Mouse (Mus musculus) hindbrain, embryonic 15.5 days (tissue): Measurements from ENCODE around the gene Npas2. TPM values are rescaled to one million over a fixed set of nuclear protein-coding genes. Genes with fewer than 3 reads are reported as not detected.

Source experiments
- ATAC-seq: fragments of 200-750 bp; cut with Nextera tagmentation; 2 replicates; pipeline ENCODE4 v1.8.0; 2017; ENCODE audit warnings: low read depth, moderate number of reproducible peaks, moderate TSS enrichment; ENCODE audit not compliant: low FRiP score
- H3K27ac ChIP-seq: fragments of 300-500 bp; sonication (generic); replicated peaks from 2 replicates; pipeline ENCODE4 v1.5.1; 2015; ENCODE audit warnings: mild to moderate bottlenecking, inconsistent platforms
- H3K27me3 ChIP-seq: fragments of 300-500 bp; sonication (generic); 2 replicates; pipeline ENCODE4 v1.6.1; 2015; ENCODE audit warnings: control low read depth, inconsistent platforms
- H3K36me3 ChIP-seq: fragments of 300-500 bp; sonication (generic); 2 replicates; pipeline ENCODE4 v1.6.1; 2015; ENCODE audit warnings: control low read depth, inconsistent platforms
- H3K4me1 ChIP-seq: fragments of 300-500 bp; sonication (generic); replicated peaks from 2 replicates; pipeline ENCODE4 v1.6.1; 2015; ENCODE audit warnings: control low read depth, inconsistent platforms
- H3K4me2 ChIP-seq: fragments of 300-500 bp; sonication (generic); 2 replicates; pipeline ENCODE4 v1.6.1; 2015; ENCODE audit warnings: moderate library complexity, mild to moderate bottlenecking, inconsistent platforms
- H3K4me3 ChIP-seq: fragments of 300-500 bp; sonication (generic); 2 replicates; pipeline ENCODE4 v1.5.1; 2015; ENCODE audit warnings: mild to moderate bottlenecking, inconsistent platforms
- H3K9ac ChIP-seq: fragments of 300-500 bp; sonication (generic); 2 replicates; pipeline ENCODE4 v1.6.1; 2015; ENCODE audit warnings: inconsistent platforms
- H3K9me3 ChIP-seq: fragments of 300-500 bp; sonication (generic); 2 replicates; pipeline ENCODE4 v1.6.1; 2016; ENCODE audit warnings: control low read depth, inconsistent platforms
- WGBS: fragments of 180-500 bp; shearing (Covaris S2); methylation state at CpG from one replicate; pipeline ENCODE4 v1.1.7; 2015; 5-methylcytosine and 5-hydroxymethylcytosine counted together
- polyA plus RNA-seq: library from polyadenylated mRNA; unstranded; fragments of >200 nt; fragmentation: Nextera tagmentation; extraction: Ambion mirVana; gene quantifications from 2 replicates; pipeline ENCODE4 v1.2.1, GENCODE M21; 2015

Gene Npas2
- polyA plus RNA-seq, 1 experiment from 2014 or later = 1.2 TPM

- H3K36me3 ChIP-seq = peaks cover 52% of the 10 kb centered on the region
Observed at GRCm38 (mm10) chr1:39373378-39373777, 179.8 kb downstream of the Npas2 start.

GRCm38 (mm10) chr1:39374231-39374809, 180.8 kb downstream of the Npas2 start:
- Histone ChIP-seq H3K36me3 (peaks cover 52% of the 10 kb centered on the region), H3K27ac (no peak overlapping the region), H3K9me3 (no peaks in the 10 kb centered on the region), H3K9ac (no peak overlapping the region), H3K4me3 (no peak overlapping the region), H3K27me3 (no peaks in the 10 kb centered on the region), H3K4me1 (peaks cover 6% of the 10 kb centered on the region), H3K4me2 (no peak overlapping the region)
- no peak for ATAC-seq
- WGBS = 86% methylated on average over 5 of the region's 5 CpGs

More at GRCm38 (mm10) chr1:39373378-39373777, 179.8 kb downstream of the Npas2 start:
- Histone ChIP-seq H3K27me3 (no peaks in the 10 kb centered on the region), H3K4me2 (no peak overlapping the region), H3K4me3 (no peak overlapping the region), H3K27ac (no peak overlapping the region), H3K9ac (no peak overlapping the region), H3K4me1 (peaks cover 14% of the 10 kb centered on the region), H3K9me3 (no peaks in the 10 kb centered on the region)
- ATAC-seq = no peak
- 77% methylated on average over 4 of the region's 4 CpGs for WGBS

- Histone ChIP-seq H3K27ac (no peak overlapping the region), H3K4me3 (no peak overlapping the region), H3K4me2 (no peak overlapping the region), H3K4me1 (no peaks in the 10 kb centered on the region), H3K36me3 (peaks cover 39% of the 10 kb centered on the region), H3K9ac (no peak overlapping the region), H3K27me3 (no peaks in the 10 kb centered on the region), H3K9me3 (no peaks in the 10 kb centered on the region)
- 88% methylated on average over 7 of the region's 7 CpGs for WGBS
- no peak for ATAC-seq
Observed at GRCm38 (mm10) chr1:39376121-39376520, 182.6 kb downstream of the Npas2 start.

DNA sequence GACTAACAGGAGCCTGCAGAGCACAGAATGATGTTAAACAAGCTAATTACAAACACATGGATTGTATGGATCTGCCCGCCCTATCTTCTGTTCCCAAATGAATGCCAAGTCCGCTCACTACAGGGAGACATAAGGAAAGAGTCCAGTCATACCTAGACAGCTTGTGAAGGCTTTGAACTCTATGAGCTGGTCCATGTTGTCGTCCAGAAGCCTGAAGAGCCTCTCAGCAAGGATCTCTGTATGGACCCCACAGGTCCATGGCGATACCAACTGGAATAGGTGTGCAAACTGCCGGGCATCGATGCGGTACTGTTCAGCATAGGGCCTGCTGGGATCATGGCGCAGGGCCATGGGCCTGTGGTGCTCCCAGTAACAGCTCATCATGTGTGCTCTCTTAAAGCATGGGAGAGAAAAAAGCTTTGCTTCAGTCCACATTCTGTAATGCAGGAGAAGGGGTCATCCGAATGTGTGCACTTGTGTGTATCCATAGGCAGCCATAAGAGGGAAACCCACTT, 183.3 kb downstream of the Npas2 start:
- Histone ChIP-seq H3K36me3 (peaks cover 32% of the 10 kb centered on the region), H3K4me2 (no peak overlapping the region), H3K27me3 (no peaks in the 10 kb centered on the region), H3K27ac (no peak overlapping the region), H3K4me3 (no peak overlapping the region), H3K4me1 (no peaks in the 10 kb centered on the region), H3K9me3 (no peaks in the 10 kb centered on the region), H3K9ac (no peak overlapping the region)
- ATAC-seq = no peak
- 91% methylated on average over 9 of the region's 9 CpGs for WGBS

GRCm38 (mm10) chr1:39378540-39378939, 185.0 kb downstream of the Npas2 start:
- WGBS = 64% methylated on average over 1 of the region's 1 CpGs
- no peak overlapping the region for H3K27ac ChIP-seq
- no peak for ATAC-seq
- no peak overlapping the region for H3K4me2 ChIP-seq
- H3K4me3 ChIP-seq = no peak overlapping the region
- no peaks in the 10 kb centered on the region for H3K27me3 ChIP-seq
- H3K9ac ChIP-seq = no peak overlapping the region
- H3K9me3 ChIP-seq = no peaks in the 10 kb centered on the region
- peaks cover 16% of the 10 kb centered on the region for H3K36me3 ChIP-seq
- H3K4me1 ChIP-seq = no peaks in the 10 kb centered on the region

DNA sequence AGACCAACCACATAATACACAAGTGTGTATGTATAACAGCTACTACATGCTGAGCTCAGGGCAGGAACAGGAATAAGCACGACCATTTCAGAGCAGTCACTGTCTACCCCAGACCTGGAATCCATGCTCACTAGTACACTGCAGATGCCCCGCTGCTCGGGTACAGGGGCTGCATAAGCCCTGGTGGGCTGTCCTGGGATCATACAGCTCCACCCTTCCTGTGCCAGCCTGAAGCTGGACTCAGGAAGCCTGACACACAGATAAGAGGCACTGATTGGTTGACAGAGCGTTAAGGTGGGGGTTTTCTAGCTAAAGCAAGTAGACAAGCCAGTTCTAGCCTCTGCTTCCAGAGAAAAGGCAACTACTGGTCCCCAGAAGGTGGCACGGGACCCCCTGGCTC, 185.5 kb downstream of the Npas2 start:
- no peak overlapping the region for H3K4me3 ChIP-seq
- H3K9me3 ChIP-seq = no peaks in the 10 kb centered on the region
- no peak; the same call in 1 of the 2 replicates for ATAC-seq
- H3K9ac ChIP-seq = no peak overlapping the region
- no peak overlapping the region for H3K27ac ChIP-seq
- H3K27me3 ChIP-seq = no peaks in the 10 kb centered on the region
- 78% methylated on average over 5 of the region's 5 CpGs for WGBS
- H3K36me3 ChIP-seq = peaks cover 12% of the 10 kb centered on the region
- H3K4me1 ChIP-seq = no peaks in the 10 kb centered on the region
- H3K4me2 ChIP-seq = no peak overlapping the region

GRCm38 (mm10) chr1:39381017-39381416, 187.5 kb downstream of the Npas2 start:
- 78% methylated on average over 9 of the region's 9 CpGs for WGBS
- no peak overlapping the region for H3K9ac ChIP-seq
- no peak overlapping the region for H3K27ac ChIP-seq
- H3K36me3 ChIP-seq = peaks cover 5% of the 10 kb centered on the region; the same call in 1 of the 2 replicates
- ATAC-seq = no peak
- H3K4me3 ChIP-seq = no peak overlapping the region
- no peaks in the 10 kb centered on the region for H3K9me3 ChIP-seq
- H3K4me1 ChIP-seq = no peaks in the 10 kb centered on the region
- H3K27me3 ChIP-seq = no peaks in the 10 kb centered on the region
- no peak overlapping the region for H3K4me2 ChIP-seq

DNA sequence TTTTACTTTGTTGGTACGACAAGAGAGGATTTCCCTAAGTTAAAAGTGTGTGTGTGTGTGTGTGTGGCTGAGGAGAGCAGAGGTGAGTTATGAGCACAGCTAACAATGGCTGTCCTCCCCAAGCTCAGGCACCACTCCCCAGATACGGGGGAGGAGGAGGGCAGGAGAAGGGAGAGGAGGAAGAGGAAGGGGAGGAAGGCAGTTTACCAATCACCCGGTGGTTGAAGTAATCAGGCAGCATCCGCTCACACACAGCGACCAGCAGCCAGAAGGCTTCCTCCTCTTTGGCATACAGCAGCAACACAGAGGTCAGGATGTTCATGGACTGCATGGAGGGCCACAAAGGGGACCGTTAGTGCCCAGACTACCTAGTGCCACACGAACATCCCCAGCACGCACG, 191.4 kb downstream of the Npas2 start:
- no peaks in the 10 kb centered on the region for H3K9me3 ChIP-seq
- no peak for ATAC-seq
- H3K4me3 ChIP-seq = no peak overlapping the region
- no peaks in the 10 kb centered on the region for H3K4me1 ChIP-seq
- no peaks in the 10 kb centered on the region; the same call in 1 of the 2 replicates for H3K36me3 ChIP-seq
- no peak overlapping the region for H3K27ac ChIP-seq
- H3K27me3 ChIP-seq = no peaks in the 10 kb centered on the region
- 87% methylated on average over 9 of the region's 9 CpGs for WGBS
- H3K4me2 ChIP-seq = no peak overlapping the region
- no peak overlapping the region for H3K9ac ChIP-seq

- H3K9me3 ChIP-seq = no peaks in the 10 kb centered on the region
- no peak overlapping the region for H3K4me2 ChIP-seq
- no peaks in the 10 kb centered on the region for H3K27me3 ChIP-seq
- H3K36me3 ChIP-seq = no peaks in the 10 kb centered on the region; the same call in 1 of the 2 replicates
- H3K4me3 ChIP-seq = no peak overlapping the region
- H3K27ac ChIP-seq = no peak overlapping the region
- H3K9ac ChIP-seq = no peak overlapping the region
- 78% methylated on average over 3 of the region's 3 CpGs for WGBS
- ATAC-seq = no peak
- H3K4me1 ChIP-seq = no peaks in the 10 kb centered on the region
Observed at GRCm38 (mm10) chr1:39386456-39386855, 192.9 kb downstream of the Npas2 start.

GRCm38 (mm10) chr1:39387497-39387896, 194.0 kb downstream of the Npas2 start:
- Histone ChIP-seq H3K4me2 (no peak overlapping the region), H3K27me3 (no peaks in the 10 kb centered on the region), H3K4me1 (no peaks in the 10 kb centered on the region), H3K27ac (no peak overlapping the region), H3K9me3 (no peaks in the 10 kb centered on the region), H3K4me3 (no peak overlapping the region), H3K9ac (no peak overlapping the region), H3K36me3 (no peaks in the 10 kb centered on the region; the same call in 1 of the 2 replicates)
- ATAC-seq = no peak
- WGBS = 73% methylated on average over 4 of the region's 4 CpGs

DNA sequence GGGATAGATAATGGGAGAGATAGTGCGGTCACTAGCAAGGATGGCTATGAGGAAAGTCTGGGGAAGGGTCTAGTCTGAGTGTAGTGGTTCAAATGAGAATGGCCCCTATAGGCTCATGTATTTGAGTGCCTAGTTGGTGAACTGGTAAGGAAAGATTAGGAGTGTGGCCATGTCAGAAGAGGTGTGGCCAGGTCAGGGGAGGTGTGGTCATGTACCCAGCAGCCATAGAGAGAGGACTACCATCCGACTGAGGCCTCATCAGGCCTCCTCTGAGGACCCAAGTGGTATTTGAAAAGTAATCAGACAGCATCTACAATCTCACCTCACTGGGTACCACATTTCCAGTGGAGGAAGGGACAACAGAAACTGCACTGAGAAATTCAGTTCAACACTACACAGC, 194.6 kb downstream of the Npas2 start:
- H3K27me3 ChIP-seq = no peaks in the 10 kb centered on the region
- no peaks in the 10 kb centered on the region for H3K9me3 ChIP-seq
- no peak overlapping the region for H3K4me2 ChIP-seq
- no peaks in the 10 kb centered on the region; the same call in 1 of the 2 replicates for H3K36me3 ChIP-seq
- H3K9ac ChIP-seq = no peak overlapping the region
- no peaks in the 10 kb centered on the region for H3K4me1 ChIP-seq
- no peak overlapping the region for H3K4me3 ChIP-seq
- WGBS = 84% methylated on average over 2 of the region's 2 CpGs
- no peak for ATAC-seq
- no peak overlapping the region for H3K27ac ChIP-seq

- Histone ChIP-seq H3K4me3 (no peak overlapping the region), H3K9me3 (no peaks in the 10 kb centered on the region), H3K27ac (no peak overlapping the region), H3K4me2 (no peak overlapping the region), H3K27me3 (no peaks in the 10 kb centered on the region), H3K9ac (no peak overlapping the region), H3K4me1 (no peaks in the 10 kb centered on the region), H3K36me3 (no peaks in the 10 kb centered on the region; the same call in 1 of the 2 replicates)
- 89% methylated on average over 11 of the region's 11 CpGs for WGBS
- ATAC-seq = no peak
Observed at GRCm38 (mm10) chr1:39389338-39389737, 195.8 kb downstream of the Npas2 start.

DNA sequence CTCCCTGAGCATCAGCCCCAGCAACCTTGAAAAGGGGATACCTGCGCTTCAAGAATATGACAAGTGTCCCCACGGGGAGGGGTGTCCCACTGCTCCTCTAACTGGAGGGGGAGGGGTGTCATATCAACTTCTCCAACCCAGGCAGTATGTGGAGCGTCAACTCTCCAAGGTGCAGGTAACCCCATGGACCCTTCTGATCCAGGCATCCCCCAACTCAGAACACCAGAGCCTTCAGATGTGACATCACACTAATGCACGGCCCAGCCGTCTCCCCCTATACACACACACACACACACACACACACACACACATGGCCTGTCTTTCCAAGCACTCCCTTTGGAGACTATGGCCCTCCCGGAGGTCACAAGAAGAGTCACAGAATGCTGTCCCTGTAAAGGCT, 198.1 kb downstream of the Npas2 start:
- no peaks in the 10 kb centered on the region for H3K4me1 ChIP-seq
- 92% methylated on average over 6 of the region's 6 CpGs for WGBS
- no peak overlapping the region for H3K4me2 ChIP-seq
- H3K36me3 ChIP-seq = no peaks in the 10 kb centered on the region; the same call in 1 of the 2 replicates
- no peak overlapping the region for H3K4me3 ChIP-seq
- ATAC-seq = peak; percentile 39; the same call in 1 of the 2 replicates
- H3K27me3 ChIP-seq = no peaks in the 10 kb centered on the region
- H3K9ac ChIP-seq = no peak overlapping the region
- H3K9me3 ChIP-seq = no peaks in the 10 kb centered on the region
- H3K27ac ChIP-seq = no peak overlapping the region
